Mouse (Mus musculus) ES-Bruce4 (cell line): ENCODE measurements at regions not wholly inside any gene's neighbourhood (a gene's known extent, or its start where the extent isn't known, plus 50 kb on each side); places are given as distances from the start of the nearest gene placed in this dataset.

Experiments used
- CTCF ChIP-seq: IDR thresholded peaks from one replicate; pipeline ENCODE4 v1.8.1; 2011; ENCODE audit warnings: low read depth, low read length
- EP300 ChIP-seq: IDR thresholded peaks from 2 replicates; pipeline ENCODE4 v1.6.1; 2011; ENCODE audit warnings: low read depth, low read length; ENCODE audit not compliant: insufficient read depth
- POLR2A ChIP-seq: IDR thresholded peaks from one replicate; pipeline ENCODE4 v1.8.1; 2011; ENCODE audit warnings: low read length; ENCODE audit not compliant: insufficient read depth

DNA sequence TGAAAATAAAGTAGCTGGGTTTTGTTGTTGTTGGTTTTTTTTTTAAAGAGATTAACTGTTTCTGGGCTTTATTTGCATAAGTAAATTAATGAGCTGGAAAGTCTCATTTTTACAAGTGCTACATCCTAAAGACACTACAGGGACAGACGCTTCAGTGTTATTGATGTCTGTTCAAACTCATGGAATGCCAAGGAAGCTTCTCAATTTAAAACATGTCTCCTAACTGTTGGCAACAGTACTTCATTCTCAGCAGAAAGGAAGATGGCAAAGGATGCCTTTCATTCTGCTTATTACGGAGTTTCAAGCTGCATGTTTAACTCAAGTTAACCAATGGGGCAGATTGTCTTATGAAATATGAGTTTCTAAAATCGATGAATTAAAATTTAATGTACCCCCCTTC, 187.3 kb downstream of the Fam84a start:
- no peak for TF ChIP-seq POLR2A
- TF ChIP-seq CTCF = no peak
- no peak for TF ChIP-seq EP300
